Mouse (Mus musculus): Measurements from ENCODE around the gene F12. TPM values are rescaled to one million over a fixed set of nuclear protein-coding genes. Genes with fewer than 3 reads are reported as not detected.

Gene F12
- 56.5 and 59.8 TPM in 2 replicates for polyA plus RNA-seq (2015; fragmentation: Nextera tagmentation; extraction: Ambion mirVana)

DNA sequence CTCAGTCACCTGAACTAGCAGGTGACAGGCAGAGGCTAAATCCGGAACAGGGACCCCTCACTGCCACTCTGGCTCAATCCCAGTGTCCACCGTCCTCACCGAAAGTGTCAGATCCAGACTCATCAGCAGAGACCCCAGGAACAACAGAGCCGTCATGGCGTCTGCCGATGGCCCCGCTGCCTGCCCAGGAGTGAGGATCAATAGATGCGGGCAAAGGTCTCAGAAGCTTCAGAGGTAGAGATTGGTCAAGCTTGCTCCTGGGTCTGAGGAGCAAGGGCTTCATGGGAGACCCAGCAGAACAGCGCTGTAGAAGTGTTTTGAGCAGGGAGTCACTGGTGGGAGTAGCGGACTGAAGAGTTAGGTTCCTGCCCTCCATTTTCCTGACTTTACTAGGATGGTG lies at the start of gene F12:
Gene F12 (minus strand): TSS at position 181 of the 400 bp plus-strand sequence.
- no peak for ATAC-seq (ENCODE audit: low read depth)
- DNase-seq, result no peak
- peak within 1 kb of the TSS; percentile 43; the same call in 1 of the 2 replicates for H3K9ac ChIP-seq
- peaks cover 11% of the 10 kb centered on the region for H3K4me1 ChIP-seq (replicated peaks)
- peaks cover 17% of the 10 kb centered on the region for H3K27me3 ChIP-seq
- no peaks in the 10 kb centered on the region for H3K36me3 ChIP-seq
- no peak within 1 kb of the TSS; the same call in 1 of the 2 replicates for H3K27ac ChIP-seq
- H3K4me3 ChIP-seq (replicated peaks), result peak within 1 kb of the TSS; percentile 27
- no peaks in the 10 kb centered on the region for H3K9me3 ChIP-seq (replicated peaks)
- H3K4me2 ChIP-seq, result peak within 1 kb of the TSS; percentile 52
- WGBS (ENCODE audit: insufficient replicate concordance), result 67% methylated on average over 10 of the region's 10 CpGs

DNA sequence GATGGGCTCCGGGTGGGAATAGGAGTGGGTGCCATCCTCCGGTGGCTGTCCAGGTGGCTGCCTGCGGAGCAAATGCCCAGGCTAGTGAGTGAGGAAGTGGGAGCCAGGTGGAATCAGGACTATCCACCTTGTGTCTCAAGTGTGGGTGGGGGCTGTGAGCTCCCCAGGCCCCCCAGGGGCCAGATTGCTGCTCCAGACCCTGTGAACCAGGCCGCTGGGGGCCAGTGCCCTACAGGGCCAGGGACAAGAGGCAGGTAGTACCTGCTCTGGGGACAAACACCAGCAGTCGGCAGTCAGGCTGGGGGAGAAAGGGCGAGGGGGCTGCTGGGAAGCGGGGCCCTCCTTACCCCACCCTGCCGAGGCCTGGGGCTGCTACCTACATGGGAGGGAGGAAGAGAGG lies 49.7 kb upstream of the F12 start:
- Histone ChIP-seq H3K9me3 (replicated peaks) (no peaks in the 10 kb centered on the region), H3K4me2 (no peak overlapping the region), H3K4me1 (replicated peaks) (peaks cover 27% of the 10 kb centered on the region), H3K27ac (no peak overlapping the region), H3K36me3 (peaks cover 3% of the 10 kb centered on the region; the same call in 1 of the 2 replicates), H3K4me3 (replicated peaks) (no peak overlapping the region), H3K9ac (no peak overlapping the region), H3K27me3 (peaks cover 61% of the 10 kb centered on the region)
- 68% methylated on average over 8 of the region's 8 CpGs for WGBS (ENCODE audit: insufficient replicate concordance)
- ATAC-seq (ENCODE audit: low read depth) (no peak), DNase-seq (no peak)

DNA sequence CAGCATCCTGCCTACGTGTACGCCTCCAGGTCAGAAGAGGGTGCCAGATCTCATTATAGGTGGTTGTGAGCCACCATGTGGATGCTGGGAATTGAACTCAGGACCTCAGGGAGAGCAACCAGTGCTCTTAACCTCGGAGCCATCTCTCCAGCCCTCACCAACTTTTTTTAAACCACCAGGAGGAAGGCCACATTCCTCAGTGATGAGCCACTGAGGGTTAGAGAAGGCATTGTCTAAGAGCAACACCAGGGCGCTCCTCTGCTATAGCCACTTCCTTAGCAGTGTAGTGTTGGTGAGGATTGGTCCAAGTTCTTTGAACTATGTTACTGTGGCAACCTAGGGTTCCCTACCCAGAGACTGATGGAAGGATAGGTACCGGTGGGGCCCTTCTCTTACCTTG lies 49.2 kb upstream of the F12 start:
- Histone ChIP-seq H3K27ac (no peak overlapping the region), H3K4me3 (replicated peaks) (no peak overlapping the region), H3K9me3 (replicated peaks) (no peaks in the 10 kb centered on the region), H3K4me1 (replicated peaks) (peaks cover 32% of the 10 kb centered on the region), H3K27me3 (peaks cover 64% of the 10 kb centered on the region), H3K4me2 (no peak overlapping the region), H3K9ac (no peak overlapping the region), H3K36me3 (peaks cover 2% of the 10 kb centered on the region; the same call in 1 of the 2 replicates)
- no peak for ATAC-seq (ENCODE audit: low read depth)
- 67% methylated on average over 5 of the region's 5 CpGs for WGBS (ENCODE audit: insufficient replicate concordance)
- DNase-seq, result no peak

DNA sequence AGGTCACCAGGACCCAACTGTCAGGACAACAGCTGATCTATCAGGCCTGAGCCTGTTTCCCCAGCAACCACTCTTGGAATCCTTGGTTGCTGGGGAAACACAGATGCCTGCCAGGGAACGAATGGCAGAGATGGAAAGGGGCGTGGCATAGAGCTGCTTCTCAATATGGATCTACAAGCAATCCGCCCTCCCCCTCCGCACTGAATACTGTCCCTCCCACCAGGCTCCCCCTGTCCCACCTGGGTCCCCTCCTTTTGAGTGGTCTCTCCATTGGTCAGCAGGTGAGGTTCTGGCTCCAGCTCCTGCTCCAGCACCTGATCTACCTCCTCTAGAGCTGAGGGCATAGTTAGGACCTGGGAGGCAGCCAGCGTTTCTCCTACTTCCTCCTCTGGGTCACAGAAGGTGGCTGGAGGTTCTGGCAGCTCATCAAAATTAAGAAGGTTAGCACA lies 48.1 kb upstream of the F12 start:
- H3K27ac ChIP-seq, result no peak overlapping the region
- 57% methylated on average over 5 of the region's 5 CpGs for WGBS (ENCODE audit: insufficient replicate concordance)
- no peak overlapping the region for H3K4me2 ChIP-seq
- H3K4me3 ChIP-seq (replicated peaks), result no peak overlapping the region
- no peak for DNase-seq
- peaks cover 34% of the 10 kb centered on the region for H3K4me1 ChIP-seq (replicated peaks)
- no peak overlapping the region for H3K9ac ChIP-seq
- no peaks in the 10 kb centered on the region for H3K36me3 ChIP-seq
- H3K9me3 ChIP-seq (replicated peaks), result no peaks in the 10 kb centered on the region
- peaks cover 71% of the 10 kb centered on the region for H3K27me3 ChIP-seq
- ATAC-seq (ENCODE audit: low read depth), result no peak

DNA sequence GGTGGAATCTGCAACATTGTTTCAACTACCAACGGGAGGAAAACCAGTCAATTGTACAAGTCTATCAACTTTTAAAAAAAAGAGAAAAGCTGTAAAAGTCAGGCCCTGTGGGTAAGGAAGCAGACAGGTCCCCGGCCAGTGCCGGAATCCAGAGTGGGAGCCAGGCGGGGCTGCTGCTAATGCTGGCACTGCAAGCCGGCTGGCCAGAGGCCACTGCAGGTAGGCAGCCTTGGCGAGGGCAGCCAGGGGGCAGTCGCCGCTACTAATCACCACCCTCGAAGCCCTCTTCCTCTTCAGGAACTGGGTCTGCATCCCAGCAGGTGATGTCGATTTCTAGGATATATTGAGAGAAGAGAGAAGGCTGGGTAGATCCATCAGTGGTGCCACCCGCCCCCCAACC lies 47.4 kb upstream of the F12 start:
- Histone ChIP-seq H3K9me3 (replicated peaks) (no peaks in the 10 kb centered on the region), H3K4me3 (replicated peaks) (no peak overlapping the region), H3K27me3 (peaks cover 78% of the 10 kb centered on the region), H3K27ac (no peak overlapping the region), H3K4me2 (no peak overlapping the region), H3K36me3 (no peaks in the 10 kb centered on the region), H3K4me1 (replicated peaks) (peaks cover 34% of the 10 kb centered on the region), H3K9ac (no peak overlapping the region)
- 59% methylated on average over 11 of the region's 11 CpGs for WGBS (ENCODE audit: insufficient replicate concordance)
- ATAC-seq (ENCODE audit: low read depth) (no peak), DNase-seq (no peak)

DNA sequence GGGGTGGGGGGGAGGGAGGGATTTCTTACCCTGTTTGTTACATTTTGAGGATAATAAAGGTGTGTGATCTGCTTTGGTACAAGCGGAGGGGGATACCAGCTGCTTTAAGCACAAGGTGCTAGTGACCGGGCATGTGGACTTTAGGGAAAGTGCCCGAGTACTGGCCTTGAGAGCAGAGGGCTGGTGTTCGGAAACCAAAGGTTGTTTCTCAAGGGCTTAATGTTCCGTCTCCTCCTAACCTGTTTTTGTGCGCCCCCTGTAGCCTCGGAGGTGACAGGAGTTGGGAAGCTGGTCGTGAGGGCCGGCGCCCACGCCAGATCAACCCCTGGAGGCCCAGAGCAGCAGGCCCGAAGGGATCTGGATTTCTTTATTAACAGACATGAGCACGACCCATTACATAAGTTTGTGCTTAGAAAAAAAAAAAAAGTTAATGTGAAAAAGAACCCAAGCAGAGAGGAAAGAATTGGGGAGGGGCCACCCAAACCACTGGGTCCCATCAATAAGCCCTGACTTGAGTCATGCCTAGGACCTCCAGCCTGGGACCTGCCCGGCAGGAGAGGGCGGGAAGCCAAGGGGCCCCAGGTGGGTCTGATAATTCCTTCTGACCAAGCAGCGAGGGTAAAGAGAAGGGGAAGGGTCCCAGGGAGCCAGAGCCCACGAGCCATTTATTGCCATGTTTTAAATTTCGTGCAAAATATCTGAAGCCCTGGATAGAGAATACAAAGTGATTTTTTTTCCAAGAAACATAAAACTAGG lies 46.7 kb upstream of the F12 start:
- no peak for DNase-seq

DNA sequence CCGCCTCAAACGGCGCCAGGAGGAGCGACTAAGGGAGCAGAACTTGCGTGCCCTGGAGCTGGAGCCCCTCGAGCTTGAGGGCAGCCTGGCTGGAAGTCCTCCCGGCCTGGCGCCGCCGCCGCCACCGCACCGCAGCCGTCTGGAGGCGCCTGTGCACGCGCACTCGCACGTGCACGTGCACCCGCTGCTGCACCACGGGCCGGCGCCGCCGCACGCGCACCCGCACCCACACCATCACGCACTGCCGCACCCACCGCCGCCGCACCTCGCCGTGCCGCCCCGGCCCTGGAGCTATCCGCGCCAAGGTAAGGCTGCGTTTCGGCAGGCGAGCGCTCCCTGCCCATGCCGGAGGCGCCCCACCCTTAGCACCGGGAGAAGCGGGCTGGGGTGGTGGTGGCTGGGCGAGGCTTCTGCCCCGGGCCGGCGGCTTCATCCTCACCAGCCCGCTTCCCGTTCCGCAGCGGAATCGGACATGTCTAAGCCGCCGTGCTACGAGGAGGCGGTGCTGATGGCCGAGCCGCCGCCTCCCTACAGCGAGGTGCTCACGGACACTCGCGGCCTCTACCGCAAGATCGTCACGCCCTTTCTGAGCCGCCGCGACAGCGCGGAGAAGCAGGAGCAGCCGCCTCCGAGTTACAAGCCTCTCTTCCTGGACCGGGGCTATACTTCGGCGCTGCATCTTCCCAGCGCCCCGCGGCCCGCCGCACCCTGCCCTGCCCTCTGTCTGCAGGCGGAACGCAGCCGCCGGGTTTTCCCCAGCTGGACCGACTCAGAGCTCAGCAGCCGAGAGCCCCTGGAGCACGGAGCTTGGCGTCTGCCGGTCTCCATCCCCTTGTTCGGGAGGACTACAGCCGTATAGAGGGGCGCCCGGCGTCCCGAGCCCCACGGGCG lies 45.8 kb upstream of the F12 start:
- Histone ChIP-seq H3K4me1 (replicated peaks) (peaks cover 29% of the 10 kb centered on the region), H3K9ac (peak overlapping the region; percentile 59), H3K4me3 (replicated peaks) (peak overlapping the region; percentile 63), H3K4me2 (peak overlapping the region; percentile 89), H3K36me3 (no peaks in the 10 kb centered on the region), H3K27me3 (peaks cover 94% of the 10 kb centered on the region), H3K9me3 (replicated peaks) (no peaks in the 10 kb centered on the region), H3K27ac (no peak overlapping the region)
- DNase-seq, result no peak
- whole genome bisulfite sequencing (ENCODE audit: insufficient replicate concordance), result under 1% methylated on average over 100 of the region's 103 CpGs
- ATAC-seq (ENCODE audit: low read depth), result peak; percentile 46; the same call in 1 of the 2 replicates

More for the DNA sequence above, 46.7 kb upstream of the F12 start:
- H3K9ac ChIP-seq, result peak overlapping the region; percentile 59; the same call in 1 of the 2 replicates
- H3K4me2 ChIP-seq, result peak overlapping the region; percentile 89
- H3K27me3 ChIP-seq, result peaks cover 85% of the 10 kb centered on the region
- WGBS (ENCODE audit: insufficient replicate concordance), result 23% methylated on average over 18 of the region's 18 CpGs
- peak overlapping the region; percentile 63 for H3K4me3 ChIP-seq (replicated peaks)
- H3K36me3 ChIP-seq, result no peaks in the 10 kb centered on the region
- H3K9me3 ChIP-seq (replicated peaks), result no peaks in the 10 kb centered on the region
- no peak for ATAC-seq (ENCODE audit: low read depth)
- H3K27ac ChIP-seq, result no peak overlapping the region
- H3K4me1 ChIP-seq (replicated peaks), result peaks cover 29% of the 10 kb centered on the region

DNA sequence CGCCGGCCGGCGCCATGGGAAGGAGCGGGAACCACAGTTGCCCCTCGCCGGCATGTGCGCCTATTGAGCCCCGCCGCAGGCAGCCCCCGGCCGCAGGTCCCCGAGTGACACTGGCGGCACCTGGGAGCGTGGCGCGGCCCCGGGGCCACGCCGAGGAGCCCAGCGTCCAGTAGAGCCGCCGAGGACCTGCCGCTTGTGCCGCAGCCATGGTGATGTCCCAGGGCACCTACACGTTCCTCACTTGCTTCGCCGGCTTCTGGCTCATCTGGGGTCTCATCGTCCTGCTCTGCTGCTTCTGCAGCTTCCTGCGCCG lies 45.2 kb upstream of the F12 start:
- Histone ChIP-seq H3K9me3 (replicated peaks) (no peaks in the 10 kb centered on the region), H3K4me1 (replicated peaks) (peaks cover 29% of the 10 kb centered on the region), H3K27me3 (peaks cover 97% of the 10 kb centered on the region), H3K27ac (no peak overlapping the region), H3K36me3 (no peaks in the 10 kb centered on the region), H3K4me2 (peak overlapping the region; percentile 89), H3K4me3 (replicated peaks) (peak overlapping the region; percentile 63), H3K9ac (peak overlapping the region; percentile 59)
- WGBS (ENCODE audit: insufficient replicate concordance), result under 1% methylated on average over 31 of the region's 31 CpGs
- ATAC-seq (ENCODE audit: low read depth) (no peak), DNase-seq (no peak)

DNA sequence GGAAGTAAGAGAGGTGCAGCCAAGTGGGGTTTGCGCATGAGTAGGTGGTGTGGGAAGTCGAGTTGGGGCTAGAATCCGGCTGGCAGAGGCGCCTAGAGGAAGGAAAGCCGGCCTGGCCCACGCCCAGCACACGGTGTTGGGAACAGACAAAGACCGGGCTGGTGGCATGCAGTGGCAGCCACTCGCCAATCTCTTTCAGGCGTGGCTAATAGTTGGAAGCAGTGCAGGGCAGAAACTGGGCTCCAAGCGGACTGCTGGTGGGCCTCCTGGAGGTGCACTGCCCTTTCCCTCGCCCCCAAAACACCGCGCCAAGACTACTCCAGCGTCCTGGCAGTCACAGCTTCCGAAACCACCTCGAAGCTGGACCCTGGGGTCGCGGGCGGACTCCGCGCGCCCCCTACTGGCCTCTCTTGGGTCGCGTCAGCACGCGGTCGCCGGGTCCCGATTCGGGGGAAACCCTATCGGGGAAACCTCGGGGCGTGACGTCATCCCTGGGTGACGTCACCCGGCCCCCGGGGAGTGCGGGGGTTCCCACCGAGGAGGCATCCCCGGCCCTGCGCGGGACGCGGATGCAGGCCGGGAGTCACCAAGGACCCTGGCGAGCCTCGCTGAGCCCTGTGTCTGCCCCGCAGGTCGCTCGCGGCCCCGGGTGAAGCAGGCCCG lies 44.7 kb upstream of the F12 start:
- DNase-seq, result peak; percentile 64
- H3K9ac ChIP-seq, result peak overlapping the region; percentile 59
- H3K4me3 ChIP-seq (replicated peaks), result peak overlapping the region; percentile 63
- WGBS (ENCODE audit: insufficient replicate concordance), result 1% methylated on average over 54 of the region's 54 CpGs
- H3K27ac ChIP-seq, result no peak overlapping the region
- H3K27me3 ChIP-seq, result peaks cover 99% of the 10 kb centered on the region
- no peaks in the 10 kb centered on the region for H3K9me3 ChIP-seq (replicated peaks)
- ATAC-seq (ENCODE audit: low read depth), result peak; percentile 49
- H3K4me1 ChIP-seq (replicated peaks), result peaks cover 29% of the 10 kb centered on the region
- H3K36me3 ChIP-seq, result no peaks in the 10 kb centered on the region
- H3K4me2 ChIP-seq, result peak overlapping the region; percentile 89

DNA sequence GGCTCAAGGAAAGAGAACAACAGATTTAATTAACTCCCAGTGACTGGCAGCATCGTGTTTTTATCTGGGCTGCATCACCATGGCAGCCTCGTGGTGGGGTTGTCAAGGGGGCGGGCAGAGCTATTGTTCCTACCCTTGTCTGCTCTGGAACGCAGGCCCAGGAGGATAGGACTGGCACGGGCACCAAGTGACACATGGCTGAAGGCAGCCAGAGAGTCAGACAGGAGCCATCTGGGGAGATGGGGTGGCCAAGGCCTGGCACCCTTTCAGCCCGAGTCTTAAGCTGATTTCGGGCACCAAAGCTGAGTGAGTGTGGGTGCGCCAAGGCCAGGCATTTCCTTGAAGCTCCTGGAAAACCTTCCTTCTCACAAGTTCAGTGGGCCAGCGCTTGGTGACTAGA lies 43.8 kb upstream of the F12 start:
- 58% methylated on average over 9 of the region's 9 CpGs for WGBS (ENCODE audit: insufficient replicate concordance)
- Histone ChIP-seq H3K4me2 (no peak overlapping the region), H3K27ac (no peak overlapping the region), H3K4me1 (replicated peaks) (peaks cover 33% of the 10 kb centered on the region), H3K27me3 (peaks cover 100% of the 10 kb centered on the region), H3K36me3 (no peaks in the 10 kb centered on the region), H3K4me3 (replicated peaks) (no peak overlapping the region), H3K9me3 (replicated peaks) (no peaks in the 10 kb centered on the region), H3K9ac (no peak overlapping the region)
- DNase-seq, result no peak
- no peak for ATAC-seq (ENCODE audit: low read depth)
